Mouse (Mus musculus) embryonic stem cell, embryonic (primary cell): ENCODE measurements around the gene Catsper1.

Experiments
- CTCF ChIA-PET, 4 experiments: fragments of 300-600 bp in 2 of 4; fragments of 350-600 bp in 2 of 4; sonication (Branson Sonifier 250); formaldehyde crosslinking; loops; one replicate each; lab custom pipeline; 2022; ENCODE audit warnings: inconsistent platforms in 2 of 4; lab: Charles Lee
- POLR2A ChIA-PET, 4 experiments: fragments of 300-600 bp in 2 of 4; fragments of 350-600 bp in 2 of 4; sonication (Branson Sonifier 250); formaldehyde crosslinking; loops; one replicate each; lab custom pipeline; 2022; ENCODE audit warnings: antibody characterized with exemption in 4 of 4, inconsistent platforms in 1 of 4; lab: Charles Lee

The Catsper1 gene

DNA sequence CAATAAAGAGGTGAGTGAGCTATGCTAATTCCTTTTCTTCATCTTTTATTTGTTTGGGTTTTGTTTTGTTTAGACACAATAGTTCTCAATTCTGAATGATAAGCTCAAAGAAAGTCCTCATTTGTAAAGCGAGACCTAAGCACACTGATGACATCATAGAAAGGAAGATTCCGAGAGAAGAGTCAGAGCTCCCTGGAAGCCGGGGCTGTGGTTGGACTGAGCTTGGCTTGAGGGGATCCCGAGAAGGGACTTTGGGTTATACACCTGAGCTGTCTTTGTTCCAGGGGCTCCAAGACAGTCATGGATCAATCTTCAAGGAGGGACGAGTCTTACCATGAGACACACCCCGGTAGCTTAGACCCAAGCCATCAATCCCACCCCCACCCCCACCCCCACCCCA lies at the start of gene Catsper1:
TSS of gene Catsper1 (plus strand) at position 301 of the 400 bp plus-strand sequence.
- ChIA-PET CTCF (interaction anchor here (0.6 to 2.7 kb wide), 8 partner anchors 13 to 233 kb away, joined by 3 to 16 read pairs (median 4); partner anchors contain the start of genes Cst6 (in 3 of the 4), Banf1 (in 1 of the 4), Eif1ad (in 1 of the 4) and Sf3b2 (in 1 of the 4)), POLR2A (interaction anchor here (0.7 to 1.9 kb wide), 11 partner anchors 11 to 118 kb away, joined by 3 to 8 read pairs (median 3); partner anchors contain the start of genes Sf3b2 (in 3 of the 4), Cst6 (in 1 of the 4) and Eif1ad (in 1 of the 4))

DNA sequence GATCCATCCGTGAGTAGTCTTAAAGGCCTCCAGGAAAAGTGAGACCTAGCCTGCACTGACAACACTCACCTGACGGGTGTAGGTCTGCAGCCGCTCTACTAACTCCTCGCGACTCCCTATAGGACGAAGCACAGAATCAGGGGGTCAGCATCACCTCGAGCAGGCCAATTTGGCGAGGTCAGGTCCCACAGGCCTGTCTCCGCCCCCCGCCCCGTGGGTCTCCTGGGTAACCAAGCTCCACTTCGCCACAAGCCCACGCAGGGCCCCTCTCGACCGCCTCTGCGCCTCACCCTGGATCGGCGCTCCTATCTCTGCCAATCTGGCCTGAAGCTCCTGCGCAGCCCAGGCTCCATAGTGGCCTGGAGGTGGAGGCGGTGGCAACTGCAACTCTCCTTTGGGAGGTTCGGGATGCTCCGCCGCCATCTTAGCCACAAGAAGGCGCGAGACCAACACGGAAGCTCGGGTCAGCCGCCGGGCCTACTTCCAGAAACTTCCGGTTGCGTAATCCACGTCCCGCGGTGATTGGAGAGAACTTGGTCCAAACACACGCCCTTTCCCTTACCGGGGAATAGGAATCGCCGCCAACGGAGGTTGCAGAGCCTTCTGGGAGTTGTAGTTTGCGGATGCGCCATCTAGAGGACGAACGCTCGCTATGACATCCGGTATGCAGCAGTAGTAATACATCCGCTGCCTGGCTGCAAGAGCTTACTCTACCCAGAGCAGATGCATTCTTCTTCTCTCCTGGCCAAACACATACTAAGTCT lies 40.4 kb upstream of the Catsper1 start, which contains the start of gene Sf3b2:
TSS of gene Sf3b2 (minus strand) at position 484 of the 764 bp plus-strand sequence.
- CTCF ChIA-PET = interaction anchor here (0.6 to 2.4 kb wide), 33 partner anchors 9 to 1063 kb away, joined by 3 to 14 read pairs (median 4); partner anchors contain the start of genes Banf1 (in 1 of the 4), Catsper1 (in 1 of the 4), Cst6 (in 1 of the 4) and Eif1ad (in 1 of the 4)
- POLR2A ChIA-PET = interaction anchor here (0.5 to 6.3 kb wide), 93 partner anchors 8 to 1198 kb away, joined by 3 to 55 read pairs (median 4); partner anchors contain the start of genes Eif1ad (in 3 of the 4), Pacs1 (in 3 of the 4), Sart1 (in 3 of the 4) and Banf1 (in 2 of the 4)

- ChIA-PET CTCF (interaction anchor here (0.6 to 2.4 kb wide), 33 partner anchors 8 to 1064 kb away, joined by 3 to 14 read pairs (median 4); partner anchors contain the start of genes Banf1 (in 1 of the 4), Catsper1 (in 1 of the 4), Cst6 (in 1 of the 4) and Eif1ad (in 1 of the 4)), POLR2A (interaction anchor here (0.5 to 6.3 kb wide), 78 partner anchors 10 to 1198 kb away, joined by 3 to 55 read pairs (median 4); partner anchors contain the start of genes Eif1ad (in 3 of the 4), Pacs1 (in 3 of the 4), Sart1 (in 3 of the 4) and Banf1 (in 2 of the 4))
Observed at GRCm38 (mm10) chr19:5295736-5296075, 39.8 kb upstream of the Catsper1 start.

DNA sequence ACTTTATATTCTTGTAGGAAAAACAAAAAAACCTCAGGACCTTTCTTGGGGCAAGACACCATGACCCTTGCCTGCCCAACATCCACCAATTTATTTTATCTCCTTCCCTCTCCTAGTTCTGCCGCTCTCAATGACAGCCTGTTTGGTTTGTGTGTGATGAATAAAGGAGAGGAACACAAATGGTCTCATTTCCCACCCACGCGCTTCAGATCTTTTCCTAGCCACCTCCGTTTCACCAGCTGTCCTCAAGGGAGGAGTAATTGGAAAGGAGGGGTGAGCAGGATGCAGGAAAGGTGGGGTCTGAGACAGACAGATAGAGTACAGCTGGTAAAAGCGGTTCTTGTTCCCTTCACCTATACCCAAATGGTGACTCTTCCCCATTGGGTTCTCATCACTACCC lies 38.9 kb upstream of the Catsper1 start:
- ChIA-PET CTCF (interaction anchor here in 2 of 4 experiments (0.5 to 2.4 kb wide), 3 partner anchors 10 to 990 kb away, joined by 3 to 14 read pairs (median 9); partner anchors contain the start of gene Grk2 (in 1 of the 2)), POLR2A (interaction anchor here (0.6 to 6.3 kb wide), 13 partner anchors 7 to 1002 kb away, joined by 3 to 55 read pairs (median 9); partner anchors contain the start of genes Sart1 (in 2 of the 4), Ccdc85b (in 1 of the 4), Mus81 (in 1 of the 4) and Pacs1 (in 1 of the 4))

DNA sequence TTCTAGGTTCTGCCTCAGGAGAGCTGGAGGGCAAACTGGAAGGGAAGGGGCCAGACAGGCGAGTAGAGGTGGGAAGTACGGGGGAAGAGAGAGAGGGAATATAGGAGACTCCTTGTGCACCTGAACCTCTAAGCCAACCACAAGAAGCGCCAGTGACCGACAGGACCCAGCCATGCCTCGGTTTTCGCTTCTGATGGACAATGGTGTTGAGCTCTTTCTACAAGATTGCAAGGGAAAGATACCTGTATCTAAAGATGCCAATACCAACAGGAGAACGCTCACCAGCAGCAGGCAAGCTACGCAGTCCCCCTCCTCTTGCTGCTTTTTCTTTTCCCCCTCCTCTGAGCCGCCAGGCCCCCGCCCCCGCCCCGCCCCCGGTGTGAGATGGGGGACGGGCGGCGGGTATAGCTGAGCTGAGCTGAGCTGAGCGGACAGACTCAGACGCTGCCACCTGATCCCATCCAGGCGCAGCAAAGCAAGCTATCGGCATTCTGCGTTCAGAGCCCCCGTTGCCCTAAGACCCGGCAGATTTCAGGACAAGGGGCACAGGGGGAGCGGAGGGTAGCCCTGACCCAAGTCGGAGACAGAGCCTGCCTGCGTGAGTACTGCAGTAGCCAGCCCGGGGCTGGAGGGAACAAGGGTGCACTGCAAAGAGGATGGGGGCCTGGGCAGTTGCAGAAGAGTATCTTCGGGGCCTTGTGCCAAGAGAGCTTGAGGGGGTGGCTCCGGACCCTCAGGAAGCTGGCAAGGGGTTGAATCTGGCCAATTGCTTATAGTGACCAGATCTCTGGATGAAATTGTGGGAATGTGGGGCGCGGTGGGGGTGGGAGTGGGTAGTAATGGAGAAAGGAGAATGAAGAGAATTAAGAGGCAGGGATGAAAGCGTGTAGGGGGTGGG lies 37.4 kb upstream of the Catsper1 start, which contains the start of gene Gal3st3:
TSS of gene Gal3st3 (plus strand) at position 429 of the 898 bp plus-strand sequence.
- CTCF ChIA-PET = interaction anchor here in 3 of 4 experiments (0.5 to 1.8 kb wide), 10 partner anchors 9 to 270 kb away, joined by 3 to 5 read pairs (median 4); partner anchors contain the start of gene Cfl1 (in 1 of the 3)
- POLR2A ChIA-PET = interaction anchor here in 3 of 4 experiments (0.6 to 6.3 kb wide), 30 partner anchors 8 to 366 kb away, joined by 3 to 55 read pairs (median 4); partner anchors contain the start of genes Eif1ad (in 2 of the 3), Banf1 (in 1 of the 3), Ccdc85b (in 1 of the 3) and Cfl1 (in 1 of the 3)

- ChIA-PET CTCF (interaction anchor here in 3 of 4 experiments (0.5 to 1.2 kb wide), 4 partner anchors 38 to 1974 kb away, joined by 3 to 4 read pairs (median 4); partner anchors contain the start of gene Cst6 (in 1 of the 3)), POLR2A (no interaction called here)
Observed at GRCm38 (mm10) chr19:5300588-5300987, 35.0 kb upstream of the Catsper1 start.

DNA sequence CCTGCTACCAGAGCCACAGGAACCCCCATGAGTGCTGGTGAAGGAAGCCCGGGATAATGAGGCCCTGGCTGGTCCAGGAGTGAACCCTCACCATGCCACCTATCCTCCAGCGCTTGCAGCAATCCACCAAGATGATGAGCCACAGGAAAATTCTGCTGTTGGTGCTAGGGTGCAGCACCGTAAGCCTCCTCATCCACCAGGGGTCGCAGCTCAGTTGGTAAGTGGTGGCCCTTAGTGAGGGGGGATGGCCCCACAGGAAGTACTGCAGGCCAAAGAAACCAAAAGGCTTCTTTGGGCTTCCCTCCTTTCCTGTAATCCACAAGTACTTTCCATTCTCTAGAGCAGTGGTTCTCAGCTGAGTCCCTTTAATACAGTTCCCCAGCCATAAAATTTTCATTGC lies 33.1 kb upstream of the Catsper1 start:
- POLR2A ChIA-PET = interaction anchor here in 2 of 4 experiments (1.0 to 1.4 kb wide), 4 partner anchors 9 to 154 kb away, joined by 3 to 5 read pairs (median 4); partner anchors contain the start of gene Cst6 (in 1 of the 2)
- CTCF ChIA-PET = interaction anchor here in 3 of 4 experiments (0.5 to 1.9 kb wide), 16 partner anchors 8 to 484 kb away, joined by 3 to 8 read pairs (median 3); partner anchors contain the start of gene Cst6 (in 1 of the 3)

- ChIA-PET POLR2A (interaction anchor here in 3 of 4 experiments (0.7 to 4.4 kb wide), 22 partner anchors 8 to 204 kb away, joined by 3 to 55 read pairs (median 4); partner anchors contain the start of genes Gal3st3 (in 3 of the 3), Sf3b2 (in 3 of the 3), AI837181 (in 2 of the 3) and Drap1 (in 2 of the 3)), CTCF (interaction anchor here (0.5 to 2.2 kb wide), 19 partner anchors 8 to 789 kb away, joined by 3 to 14 read pairs (median 4); partner anchors contain the start of genes Sf3b2 (in 3 of the 4), Banf1 (in 1 of the 4), Cst6 (in 1 of the 4) and Eif1ad (in 1 of the 4))
Observed at GRCm38 (mm10) chr19:5306279-5306678, 29.3 kb upstream of the Catsper1 start.

GRCm38 (mm10) chr19:5306968-5307734 lies 28.4 kb upstream of the Catsper1 start:
- CTCF ChIA-PET = interaction anchor here (0.5 to 2.2 kb wide), 20 partner anchors 9 to 582 kb away, joined by 3 to 14 read pairs (median 5); partner anchors contain the start of genes Sf3b2 (in 3 of the 4), Gal3st3 (in 2 of the 4), Banf1 (in 1 of the 4) and Cst6 (in 1 of the 4)
- POLR2A ChIA-PET = interaction anchor here (0.8 to 4.4 kb wide), 32 partner anchors 9 to 204 kb away, joined by 3 to 55 read pairs (median 4); partner anchors contain the start of genes Sf3b2 (in 4 of the 4), AI837181 (in 2 of the 4), Drap1 (in 2 of the 4) and Gal3st3 (in 2 of the 4)

GRCm38 (mm10) chr19:5309025-5309424 lies 26.5 kb upstream of the Catsper1 start:
- ChIA-PET CTCF (interaction anchor here in 3 of 4 experiments (0.6 to 2.2 kb wide), 7 partner anchors 29 to 309 kb away, joined by 3 to 10 read pairs (median 3); partner anchors contain the start of genes Cst6 (in 1 of the 3) and Tsga10ip (in 1 of the 3)), POLR2A (interaction anchor here in 3 of 4 experiments (0.7 to 4.4 kb wide), 5 partner anchors 13 to 487 kb away, joined by 3 to 55 read pairs (median 4); partner anchors contain the start of genes Sf3b2 (in 2 of the 3) and Gal3st3 (in 1 of the 3))

DNA sequence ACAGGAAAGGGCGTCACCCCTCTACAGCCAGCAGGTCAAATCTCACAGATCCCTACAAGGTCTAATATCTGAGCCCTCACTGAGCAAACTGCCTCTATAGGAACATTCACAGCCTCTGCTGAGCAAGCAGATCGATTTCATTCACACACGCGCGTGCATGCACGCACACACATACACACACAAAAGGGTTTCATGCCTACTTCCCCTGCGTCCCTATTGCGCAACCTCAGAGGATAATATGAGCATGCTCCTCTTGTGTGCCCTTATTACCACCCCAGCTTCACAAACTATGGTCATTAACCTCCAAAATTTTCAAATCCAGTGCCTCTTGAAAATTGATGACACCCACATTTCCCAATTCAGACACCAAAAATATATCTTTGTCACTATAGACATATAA lies 22.4 kb upstream of the Catsper1 start:
- ChIA-PET POLR2A (interaction anchor here in 3 of 4 experiments (0.9 to 1.8 kb wide), 3 partner anchors 11 to 18 kb away, joined by 3 to 5 read pairs (median 3); partner anchors contain the start of gene Sf3b2 (in 2 of the 3)), CTCF (interaction anchor here in 2 of 4 experiments (0.6 to 1.0 kb wide), 2 partner anchors 18 to 261 kb away, joined by 3 read pairs; partner anchors contain the start of gene Sf3b2 (in 1 of the 2))

GRCm38 (mm10) chr19:5323801-5324200 lies 11.7 kb upstream of the Catsper1 start:
- CTCF ChIA-PET = interaction anchor here in 3 of 4 experiments (0.6 to 2.8 kb wide), 6 partner anchors 14 to 1114 kb away, joined by 3 to 10 read pairs (median 3); partner anchors contain the start of gene Cst6 (in 2 of the 3)
- POLR2A ChIA-PET = interaction anchor here in 3 of 4 experiments (0.6 to 3.1 kb wide), 8 partner anchors 10 to 165 kb away, joined by 3 to 7 read pairs (median 3); partner anchors contain the start of genes AI837181 (in 1 of the 3), Catsper1 (in 1 of the 3), Drap1 (in 1 of the 3) and Mus81 (in 1 of the 3)

GRCm38 (mm10) chr19:5327970-5328369 lies 7.6 kb upstream of the Catsper1 start:
- POLR2A ChIA-PET = interaction anchor here in 1 of 4 experiments (0.7 kb wide), 1 partner anchor 94 kb away, joined by 3 read pairs; no protein-coding TSS in a partner anchor
- CTCF ChIA-PET = interaction anchor here in 1 of 4 experiments (0.6 to 1.6 kb wide), 3 partner anchors 10 to 43 kb away, joined by 3 to 5 read pairs (median 3); no protein-coding TSS in a partner anchor

GRCm38 (mm10) chr19:5334741-5335140 lies 800 bp upstream of the Catsper1 start:
- POLR2A ChIA-PET = interaction anchor here (0.5 to 1.9 kb wide), 11 partner anchors 11 to 1574 kb away, joined by 3 to 8 read pairs (median 3); partner anchors contain the start of genes Sf3b2 (in 2 of the 4), Banf1 (in 1 of the 4) and Eif1ad (in 1 of the 4)
- CTCF ChIA-PET = interaction anchor here (0.6 to 2.7 kb wide), 8 partner anchors 13 to 184 kb away, joined by 3 to 16 read pairs (median 5); partner anchors contain the start of genes Cst6 (in 3 of the 4), Banf1 (in 1 of the 4), Eif1ad (in 1 of the 4) and Sf3b2 (in 1 of the 4)
